Mouse (Mus musculus): ENCODE measurements around the gene Rmnd1. TPM values are rescaled to one million over a fixed set of nuclear protein-coding genes. Genes with fewer than 3 reads are reported as not detected.

Rmnd1 gene
- total and polyA plus RNA-seq, 3 experiments, result 11.8 to 65.5 (median 49.0) TPM

DNA sequence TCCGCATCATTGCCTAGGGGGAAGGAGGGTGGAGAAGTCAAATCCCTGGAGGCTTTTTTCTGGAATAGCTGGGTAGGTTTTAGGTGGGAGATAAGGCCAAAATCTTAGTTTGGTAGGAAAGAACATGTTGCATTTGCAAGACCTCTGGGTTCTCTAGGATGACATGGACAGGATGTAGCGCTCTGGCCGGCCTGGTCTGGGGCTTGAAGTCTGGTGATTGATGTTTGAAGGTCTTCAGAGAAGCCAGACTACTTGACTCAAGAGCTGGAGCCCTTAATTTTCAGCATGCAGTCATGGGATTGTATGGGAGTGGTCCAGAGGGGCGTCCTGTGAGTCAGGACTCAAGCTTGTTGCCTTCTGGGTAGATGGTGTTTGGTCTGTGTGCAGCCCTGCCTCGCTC, 51.4 kb downstream of the Rmnd1 start:
- no peak for TF ChIP-seq CTCF (IDR thresholded peaks at IDR 0.05; ENCODE audit: low read depth, low read length)
- TF ChIP-seq GATA2 (IDR thresholded peaks at IDR 0.05; ENCODE audit: borderline replicate concordance, low read depth, low read length), result no peak
- no peak for TF ChIP-seq TAL1 (conservative IDR thresholded peaks at IDR 0.05; ENCODE audit: low read depth, low read length)
- TF ChIP-seq GATA1 (IDR thresholded peaks at IDR 0.05; ENCODE audit: borderline replicate concordance, low read length), result no peak
- no peak for TF ChIP-seq POLR2AphosphoS5 (IDR thresholded peaks at IDR 0.05; ENCODE audit: insufficient replicate concordance, low read depth, low read length)
- H3K4me1 ChIP-seq (ENCODE audit: insufficient read depth, low read depth, low read length), result peaks cover 13% of the 10 kb centered on the region
- peaks cover 21% of the 10 kb centered on the region for H3K36me3 ChIP-seq (replicated peaks)
- no peaks in the 10 kb centered on the region for H3K9me3 ChIP-seq (replicated peaks)
- H3K27me3 ChIP-seq (ENCODE audit: insufficient read depth, low read length), result no peaks in the 10 kb centered on the region
- no peak overlapping the region for H3K4me3 ChIP-seq (ENCODE audit: low read depth, low read length)
- DNase-seq (ENCODE audit: low spot score) (no peak), ATAC-seq (ENCODE audit: extremely low read depth, insufficient number of reproducible peaks, low FRiP score, poor library complexity, severe bottlenecking) (no peak)

DNA sequence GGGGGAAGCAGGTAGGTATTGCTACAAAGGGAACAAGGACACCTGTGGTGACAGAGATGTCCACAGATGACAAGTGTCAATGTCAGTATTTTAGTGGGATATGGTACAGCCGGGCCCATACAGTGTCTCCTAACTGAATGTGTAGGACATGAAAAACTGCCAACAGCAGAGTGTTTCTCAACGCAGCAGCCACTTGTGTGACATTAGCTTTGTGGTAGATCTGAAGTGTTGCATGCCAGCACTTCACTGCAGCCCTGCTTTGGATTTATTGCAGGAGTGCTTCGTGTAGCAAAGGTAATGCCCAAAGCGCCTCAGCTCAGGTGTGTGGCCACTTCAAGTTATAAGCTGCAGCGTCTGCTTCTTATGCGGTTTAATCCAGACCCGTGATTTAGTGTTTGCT, 55.3 kb downstream of the Rmnd1 start:
- DNase-seq (ENCODE audit: low spot score) (no peak), ATAC-seq (ENCODE audit: extremely low read depth, insufficient number of reproducible peaks, low FRiP score, poor library complexity, severe bottlenecking) (no peak)
- Histone ChIP-seq H3K4me3 (ENCODE audit: low read depth, low read length) (no peak overlapping the region), H3K4me1 (ENCODE audit: insufficient read depth, low read depth, low read length) (no peaks in the 10 kb centered on the region), H3K27me3 (ENCODE audit: insufficient read depth, low read length) (no peaks in the 10 kb centered on the region), H3K36me3 (replicated peaks) (peaks cover 39% of the 10 kb centered on the region), H3K9me3 (replicated peaks) (no peaks in the 10 kb centered on the region)
- TF ChIP-seq TAL1 (conservative IDR thresholded peaks at IDR 0.05; ENCODE audit: low read depth, low read length), result no peak
- no peak for TF ChIP-seq CTCF (IDR thresholded peaks at IDR 0.05; ENCODE audit: low read depth, low read length)
- no peak for TF ChIP-seq GATA2 (IDR thresholded peaks at IDR 0.05; ENCODE audit: borderline replicate concordance, low read depth, low read length)
- no peak for TF ChIP-seq POLR2AphosphoS5 (IDR thresholded peaks at IDR 0.05; ENCODE audit: insufficient replicate concordance, low read depth, low read length)
- TF ChIP-seq GATA1 (IDR thresholded peaks at IDR 0.05; ENCODE audit: borderline replicate concordance, low read length), result no peak

DNA sequence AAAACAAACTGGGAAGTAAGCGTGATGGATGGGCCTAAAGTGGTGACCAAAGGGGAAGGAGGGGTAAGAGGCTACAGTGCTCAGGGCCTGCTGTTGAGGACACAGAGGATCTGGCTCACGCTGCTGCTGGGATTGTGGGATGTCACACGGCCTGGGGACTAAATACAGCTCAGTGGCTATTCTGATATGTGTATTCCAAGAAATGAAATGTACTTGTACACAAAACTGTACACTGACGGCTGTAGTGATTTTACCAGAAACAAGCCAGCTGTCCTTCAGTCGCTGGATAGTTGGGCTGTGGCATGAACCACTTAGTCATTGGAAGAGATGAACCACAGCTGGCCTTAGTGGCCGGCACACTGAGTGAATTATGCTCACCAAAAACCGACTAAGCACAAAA, 55.7 kb downstream of the Rmnd1 start:
- Histone ChIP-seq H3K4me1 (ENCODE audit: insufficient read depth, low read depth, low read length) (no peaks in the 10 kb centered on the region), H3K9me3 (replicated peaks) (no peaks in the 10 kb centered on the region)

DNA sequence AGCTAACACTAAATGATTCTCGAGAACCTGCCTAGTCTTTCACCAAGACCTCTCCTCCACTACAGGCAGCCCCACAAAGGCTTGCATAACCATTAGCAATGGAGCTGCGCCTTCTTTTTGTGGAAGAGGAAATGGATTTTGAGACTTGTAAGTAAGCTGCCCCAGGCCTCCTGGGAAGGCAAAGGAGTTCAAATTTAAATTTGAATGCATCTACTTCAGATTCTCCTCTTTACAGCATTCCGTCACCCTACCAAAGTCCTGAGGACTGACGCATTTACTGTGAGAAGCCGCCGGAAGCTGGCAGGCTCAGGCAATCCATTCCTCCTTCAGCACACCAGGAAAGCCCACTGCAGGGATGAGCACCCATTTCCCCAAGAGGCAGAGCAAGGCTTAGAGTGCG, 56.9 kb downstream of the Rmnd1 start:
- ATAC-seq (ENCODE audit: extremely low read depth, insufficient number of reproducible peaks, low FRiP score, poor library complexity, severe bottlenecking) (no peak), DNase-seq (ENCODE audit: low spot score) (no peak)
- H3K4me3 ChIP-seq (ENCODE audit: low read depth, low read length), result no peak overlapping the region
- H3K27me3 ChIP-seq (ENCODE audit: insufficient read depth, low read length), result no peaks in the 10 kb centered on the region
- H3K36me3 ChIP-seq (replicated peaks), result peaks cover 47% of the 10 kb centered on the region
- H3K9me3 ChIP-seq (replicated peaks), result no peaks in the 10 kb centered on the region
- no peaks in the 10 kb centered on the region for H3K4me1 ChIP-seq (ENCODE audit: insufficient read depth, low read depth, low read length)
- TF ChIP-seq TAL1 (conservative IDR thresholded peaks at IDR 0.05; ENCODE audit: low read depth, low read length) (no peak), POLR2AphosphoS5 (IDR thresholded peaks at IDR 0.05; ENCODE audit: insufficient replicate concordance, low read depth, low read length) (no peak), GATA1 (IDR thresholded peaks at IDR 0.05; ENCODE audit: borderline replicate concordance, low read length) (no peak), CTCF (IDR thresholded peaks at IDR 0.05; ENCODE audit: low read depth, low read length) (no peak), GATA2 (IDR thresholded peaks at IDR 0.05; ENCODE audit: borderline replicate concordance, low read depth, low read length) (no peak)

More for the DNA sequence above, 55.7 kb downstream of the Rmnd1 start:
- no peaks in the 10 kb centered on the region for H3K27me3 ChIP-seq (ENCODE audit: insufficient read depth, low read length)
- DNase-seq (ENCODE audit: low spot score) (no peak), ATAC-seq (ENCODE audit: extremely low read depth, insufficient number of reproducible peaks, low FRiP score, poor library complexity, severe bottlenecking) (no peak)
- H3K4me3 ChIP-seq (ENCODE audit: low read depth, low read length), result no peak overlapping the region
- no peak for TF ChIP-seq CTCF (IDR thresholded peaks at IDR 0.05; ENCODE audit: low read depth, low read length)
- no peak for TF ChIP-seq POLR2AphosphoS5 (IDR thresholded peaks at IDR 0.05; ENCODE audit: insufficient replicate concordance, low read depth, low read length)
- TF ChIP-seq GATA1 (IDR thresholded peaks at IDR 0.05; ENCODE audit: borderline replicate concordance, low read length), result no peak
- TF ChIP-seq TAL1 (conservative IDR thresholded peaks at IDR 0.05; ENCODE audit: low read depth, low read length), result no peak
- no peak for TF ChIP-seq GATA2 (IDR thresholded peaks at IDR 0.05; ENCODE audit: borderline replicate concordance, low read depth, low read length)
- peaks cover 43% of the 10 kb centered on the region for H3K36me3 ChIP-seq (replicated peaks)

DNA sequence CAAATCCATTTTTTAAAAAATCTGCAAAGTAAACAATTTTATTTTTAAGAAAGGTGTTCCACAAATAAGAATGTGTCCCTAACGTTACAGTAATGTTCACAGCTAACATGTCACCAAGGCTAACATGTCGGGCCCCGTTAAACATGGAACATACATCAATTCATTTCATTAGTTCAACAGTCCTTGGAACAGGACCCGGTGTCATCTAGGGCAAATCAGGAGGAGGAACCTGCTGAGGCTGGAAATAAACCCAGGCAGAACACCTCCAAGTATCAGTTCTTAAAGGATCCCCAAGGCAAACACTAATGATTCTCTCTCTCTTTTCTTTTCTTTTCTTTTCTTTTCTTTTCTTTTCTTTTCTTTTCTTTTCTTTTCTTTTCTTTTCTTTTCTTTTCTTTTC, 57.5 kb downstream of the Rmnd1 start:
- TF ChIP-seq CTCF (IDR thresholded peaks at IDR 0.05; ENCODE audit: low read depth, low read length), result no peak
- no peak for TF ChIP-seq GATA1 (IDR thresholded peaks at IDR 0.05; ENCODE audit: borderline replicate concordance, low read length)
- no peak for TF ChIP-seq TAL1 (conservative IDR thresholded peaks at IDR 0.05; ENCODE audit: low read depth, low read length)
- TF ChIP-seq GATA2 (IDR thresholded peaks at IDR 0.05; ENCODE audit: borderline replicate concordance, low read depth, low read length), result no peak
- no peak for TF ChIP-seq POLR2AphosphoS5 (IDR thresholded peaks at IDR 0.05; ENCODE audit: insufficient replicate concordance, low read depth, low read length)
- no peak for ATAC-seq (ENCODE audit: extremely low read depth, insufficient number of reproducible peaks, low FRiP score, poor library complexity, severe bottlenecking)
- Histone ChIP-seq H3K36me3 (replicated peaks) (peaks cover 47% of the 10 kb centered on the region), H3K27me3 (ENCODE audit: insufficient read depth, low read length) (no peaks in the 10 kb centered on the region), H3K9me3 (replicated peaks) (no peaks in the 10 kb centered on the region), H3K4me1 (ENCODE audit: insufficient read depth, low read depth, low read length) (no peaks in the 10 kb centered on the region), H3K4me3 (ENCODE audit: low read depth, low read length) (no peak overlapping the region)
- no peak for DNase-seq (ENCODE audit: low spot score)

DNA sequence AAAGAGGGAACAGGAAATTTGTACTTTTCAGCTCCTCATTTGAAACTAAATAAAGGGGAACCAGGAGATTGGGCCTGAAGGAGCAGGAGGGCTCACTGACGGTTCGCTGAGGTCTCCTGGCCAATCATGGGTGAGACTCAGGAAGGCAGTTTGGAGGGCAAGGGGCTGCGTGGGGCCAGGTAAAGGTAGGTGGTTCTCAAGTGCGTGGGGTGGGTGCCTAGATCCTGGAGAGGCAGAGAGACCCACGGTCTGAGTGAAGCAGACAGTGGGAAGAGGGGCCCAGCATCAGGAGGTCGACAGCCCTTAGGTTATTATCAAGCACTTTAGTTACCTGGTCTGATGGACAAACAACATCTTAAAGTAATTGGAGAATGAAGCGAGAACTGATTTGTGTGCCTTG, 57.9 kb downstream of the Rmnd1 start:
- TF ChIP-seq CTCF (IDR thresholded peaks at IDR 0.05; ENCODE audit: low read depth, low read length) (no peak), POLR2AphosphoS5 (IDR thresholded peaks at IDR 0.05; ENCODE audit: insufficient replicate concordance, low read depth, low read length) (no peak), GATA1 (IDR thresholded peaks at IDR 0.05; ENCODE audit: borderline replicate concordance, low read length) (no peak), GATA2 (IDR thresholded peaks at IDR 0.05; ENCODE audit: borderline replicate concordance, low read depth, low read length) (no peak), TAL1 (conservative IDR thresholded peaks at IDR 0.05; ENCODE audit: low read depth, low read length) (no peak)
- Histone ChIP-seq H3K36me3 (replicated peaks) (peaks cover 48% of the 10 kb centered on the region), H3K27me3 (ENCODE audit: insufficient read depth, low read length) (no peaks in the 10 kb centered on the region), H3K9me3 (replicated peaks) (no peaks in the 10 kb centered on the region), H3K4me3 (ENCODE audit: low read depth, low read length) (no peak overlapping the region), H3K4me1 (ENCODE audit: insufficient read depth, low read depth, low read length) (no peaks in the 10 kb centered on the region)
- DNase-seq (ENCODE audit: low spot score) (no peak), ATAC-seq (ENCODE audit: extremely low read depth, insufficient number of reproducible peaks, low FRiP score, poor library complexity, severe bottlenecking) (no peak)

All from G1E (cell line).